Mouse (Mus musculus) stomach, postnatal 0 days (tissue): Measurements from ENCODE around the gene Gm42674.

Experiments
- CTCF ChIP-seq: IDR thresholded peaks from 2 replicates; pipeline ENCODE4 v1.5.1; 2016; ENCODE audit warnings: antibody characterized with exemption, low read depth, mild to moderate bottlenecking, moderate library complexity
- EP300 ChIP-seq: optimal IDR thresholded peaks from 2 replicates; pipeline ENCODE3; 2016; ENCODE audit warnings: antibody characterized with exemption

- TF ChIP-seq EP300 (no peak), CTCF (no peak)
Measured at GRCm38 (mm10) chr3:90555954-90556353, 45.8 kb upstream of the Gm42674 start.
